Mouse (Mus musculus) gastrocnemius, postnatal 36 days (tissue): ENCODE results near the gene Fastkd3. TPM values are rescaled to one million over a fixed set of nuclear protein-coding genes. Genes with fewer than 3 reads are reported as not detected.
"Not testable (repeated sequence)": the region's sequence is repeated elsewhere in the genome, so short reads cannot be mapped to it uniquely, and the experiment has no call there.

ENCODE experiments used
- DNase-seq, 2 experiments: peaks; one replicate each; pipeline ENCODE4 v3.0.0; 2022
- intact Hi-C: fragments of 180-260 bp; cut with DNase I; formaldehyde crosslinking; loops from one replicate; pipeline ENCODE4 v1.15.1; 2025
- long read RNA-seq, 2 experiments: library from polyadenylated mRNA; stranded (forward); transcript quantifications; one replicate each; pipeline ENCODE4 v2.0.0; 2021
- total RNA-seq, 2 experiments: library from RNA; stranded (reverse); gene quantifications; 2 replicates each; pipeline ENCODE4 v1.2.3; 2021

Fastkd3 gene
- 1 to 10 TPM; 7.7 to 9.8 TPM for total RNA-seq
- long read RNA-seq, experiment 1, transcript Fastkd3-201 (7 exons, 2,421 nt) = major isoform, 8 of 16 reads
- long read RNA-seq, experiment 1, partial matches to known transcripts = 1 of 16 reads
- long read RNA-seq, experiment 1, other reads (novel, unspliced or antisense) = 6 of 16 reads
- long read RNA-seq, experiment 2, transcript Fastkd3-201 (7 exons, 2,421 nt) = major isoform, 12 of 19 reads
- long read RNA-seq, experiment 2, partial matches to known transcripts = 0 of 19 reads
- long read RNA-seq, experiment 2, other reads (novel, unspliced or antisense) = 5 of 19 reads

DNA sequence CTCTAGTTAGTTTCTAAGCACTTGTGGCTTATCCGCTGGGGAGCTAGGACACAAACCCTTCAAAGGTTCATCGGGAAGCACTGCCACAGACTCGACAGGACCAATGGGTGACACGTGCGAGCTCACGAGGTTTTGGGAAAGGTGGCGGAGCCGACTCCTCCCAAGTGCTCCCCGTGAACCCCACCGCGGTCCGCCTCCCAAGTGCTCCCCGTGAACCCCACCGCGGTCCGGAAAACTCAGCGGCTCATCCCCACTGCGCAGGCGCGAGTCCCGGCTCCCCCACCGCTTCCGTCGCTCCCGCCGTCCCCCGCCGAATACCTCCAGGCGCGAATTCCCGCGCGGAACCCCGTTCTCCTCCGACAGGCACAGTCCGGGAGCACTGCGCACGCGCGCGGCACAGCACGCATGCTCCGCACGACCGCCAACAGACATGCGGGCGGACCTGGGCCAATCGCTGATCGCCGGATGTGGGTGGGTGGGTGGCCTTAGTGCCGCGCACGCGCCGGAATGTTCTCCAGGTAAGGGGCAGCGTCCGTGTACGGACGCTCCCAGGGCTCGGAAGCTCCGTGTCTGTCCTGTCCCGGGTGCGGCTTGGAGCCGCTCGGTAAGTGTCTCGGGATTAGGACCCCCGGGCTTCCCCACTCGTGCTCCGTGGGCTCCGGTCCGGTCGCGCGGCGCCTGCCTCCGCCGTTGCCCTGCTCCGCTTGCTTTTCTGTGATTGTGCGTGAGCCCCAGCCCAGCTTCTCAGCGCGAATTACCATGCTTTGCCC is at the start of gene Fastkd3, which contains the start of gene Mtrr:
Fastkd3 (plus strand) TSS at position 488 of the 770 bp plus-strand sequence.
Mtrr (minus strand) TSS at position 403 of the 770 bp plus-strand sequence.
- DNase-seq = peak; percentile 96 to 97
- intact Hi-C loops = no loop called here

DNA sequence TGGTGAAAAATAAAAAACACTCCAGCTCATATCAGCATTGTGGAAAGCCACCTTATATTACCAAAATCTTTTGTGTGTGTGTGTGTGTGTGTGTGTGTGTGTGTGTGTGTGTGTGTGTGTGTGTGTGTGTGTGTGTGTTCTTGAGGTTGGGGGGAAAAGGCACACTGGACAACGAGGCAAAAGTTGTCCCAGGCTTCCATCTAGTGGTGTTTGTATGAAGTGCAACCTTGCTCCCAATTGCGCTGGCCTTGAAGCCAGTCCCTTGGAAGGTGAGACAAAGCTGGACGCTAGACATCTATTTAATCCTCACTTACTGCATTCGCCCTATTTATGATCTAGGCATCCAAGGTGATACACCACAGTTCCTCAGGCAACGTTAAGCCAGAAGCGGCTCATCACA is 28.6 kb upstream of the Fastkd3 start:
- intact Hi-C loops, DNase-seq: not testable (repeated sequence)

DNA sequence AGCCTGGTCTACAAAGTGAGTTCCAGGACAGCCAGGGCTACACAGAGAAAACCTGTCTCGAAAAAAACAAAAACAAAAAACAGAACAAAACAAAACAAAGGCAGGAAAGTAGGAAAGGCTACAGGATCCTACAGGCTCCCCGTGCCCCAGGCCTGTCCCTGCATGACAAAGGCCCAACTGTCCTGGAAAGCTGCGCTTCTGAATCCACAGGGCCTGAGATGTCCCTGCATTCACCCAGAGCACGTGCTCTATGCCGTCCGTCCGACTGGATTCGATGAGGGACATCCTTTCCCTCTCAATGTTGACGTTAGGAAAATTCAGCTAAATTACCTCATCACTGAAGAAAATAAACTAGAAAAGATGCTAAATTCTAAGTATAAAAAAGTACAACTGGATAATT is 13.9 kb upstream of the Fastkd3 start:
- intact Hi-C loops = no loop called here
- no peak for DNase-seq

DNA sequence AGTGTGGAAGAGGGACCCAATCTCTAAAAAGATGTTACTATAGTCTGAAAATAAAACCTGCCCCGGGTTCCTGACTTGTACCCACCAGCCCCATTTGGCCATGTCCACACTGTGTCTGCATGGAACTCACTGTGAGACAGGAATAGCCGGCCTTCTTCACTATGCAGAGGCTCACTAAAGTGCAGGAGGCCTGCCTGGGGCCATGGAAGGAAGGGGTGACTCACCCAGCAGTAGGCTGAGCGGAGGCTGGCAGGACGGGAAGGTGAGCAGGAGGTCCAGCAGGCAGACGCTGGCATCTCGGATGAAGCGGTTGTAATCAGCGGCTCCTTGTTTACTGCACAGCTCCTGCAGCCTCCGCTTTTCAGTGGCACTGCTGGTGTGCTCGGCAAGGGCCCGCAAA is 13.5 kb upstream of the Fastkd3 start:
- intact Hi-C loops = no loop called here
- DNase-seq = no peak

DNA sequence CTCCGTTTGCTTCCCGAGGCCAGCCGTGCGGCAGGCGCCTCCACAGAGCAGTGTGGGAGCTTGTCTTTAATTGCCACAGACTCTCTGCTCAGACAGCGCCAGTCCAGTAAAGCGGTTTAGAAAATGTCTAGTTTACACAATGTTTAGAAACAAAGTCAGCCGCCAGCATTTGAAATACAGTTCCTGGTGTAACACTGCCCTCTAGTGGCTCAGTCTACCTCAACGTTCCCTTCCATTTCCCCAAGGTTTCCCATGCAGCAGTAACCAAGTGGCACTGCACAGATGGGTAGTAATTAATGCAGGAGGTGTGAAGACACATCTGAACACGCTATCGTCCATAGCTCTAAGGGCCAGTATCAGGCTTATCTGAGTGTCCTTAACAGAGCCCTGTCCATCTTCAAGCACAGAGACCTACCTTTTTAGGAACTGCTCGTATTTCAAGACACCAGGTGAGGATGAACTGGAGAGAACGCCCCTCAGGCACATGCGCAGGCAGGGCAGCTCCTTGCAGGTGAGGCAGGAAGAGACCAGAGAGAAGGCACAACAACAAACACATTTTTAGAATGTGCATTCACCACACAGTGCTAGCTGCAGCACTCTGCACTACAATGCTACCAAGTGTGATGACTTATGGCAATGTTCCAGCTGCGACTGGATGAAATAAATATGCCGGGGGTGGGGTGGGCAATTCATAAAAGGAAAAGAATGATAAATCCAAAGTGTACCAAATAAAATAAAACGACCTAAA is 12.3 kb upstream of the Fastkd3 start:
- no peak for DNase-seq
- intact Hi-C loops = no loop called here

DNA sequence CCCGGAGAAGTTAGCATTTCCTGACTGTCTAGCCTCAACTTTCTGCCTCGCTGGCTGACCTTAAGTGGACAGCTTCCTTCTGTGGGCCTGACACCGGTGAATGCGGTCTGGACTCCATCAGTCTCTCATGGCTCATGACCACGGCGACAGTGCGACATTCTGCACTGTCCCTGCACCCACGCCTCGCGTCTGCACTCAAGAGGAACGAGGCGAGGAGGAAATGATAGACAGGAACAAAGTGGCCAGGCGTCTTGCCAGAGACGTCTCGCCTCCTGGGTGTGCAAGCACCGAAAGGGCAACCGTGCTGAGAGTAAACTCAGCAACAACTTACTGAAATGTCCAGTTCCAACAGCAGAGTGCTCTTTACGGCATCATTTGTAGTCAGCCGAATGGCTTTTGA is 9.8 kb upstream of the Fastkd3 start:
- intact Hi-C loops = no loop called here
- no peak for DNase-seq

DNA sequence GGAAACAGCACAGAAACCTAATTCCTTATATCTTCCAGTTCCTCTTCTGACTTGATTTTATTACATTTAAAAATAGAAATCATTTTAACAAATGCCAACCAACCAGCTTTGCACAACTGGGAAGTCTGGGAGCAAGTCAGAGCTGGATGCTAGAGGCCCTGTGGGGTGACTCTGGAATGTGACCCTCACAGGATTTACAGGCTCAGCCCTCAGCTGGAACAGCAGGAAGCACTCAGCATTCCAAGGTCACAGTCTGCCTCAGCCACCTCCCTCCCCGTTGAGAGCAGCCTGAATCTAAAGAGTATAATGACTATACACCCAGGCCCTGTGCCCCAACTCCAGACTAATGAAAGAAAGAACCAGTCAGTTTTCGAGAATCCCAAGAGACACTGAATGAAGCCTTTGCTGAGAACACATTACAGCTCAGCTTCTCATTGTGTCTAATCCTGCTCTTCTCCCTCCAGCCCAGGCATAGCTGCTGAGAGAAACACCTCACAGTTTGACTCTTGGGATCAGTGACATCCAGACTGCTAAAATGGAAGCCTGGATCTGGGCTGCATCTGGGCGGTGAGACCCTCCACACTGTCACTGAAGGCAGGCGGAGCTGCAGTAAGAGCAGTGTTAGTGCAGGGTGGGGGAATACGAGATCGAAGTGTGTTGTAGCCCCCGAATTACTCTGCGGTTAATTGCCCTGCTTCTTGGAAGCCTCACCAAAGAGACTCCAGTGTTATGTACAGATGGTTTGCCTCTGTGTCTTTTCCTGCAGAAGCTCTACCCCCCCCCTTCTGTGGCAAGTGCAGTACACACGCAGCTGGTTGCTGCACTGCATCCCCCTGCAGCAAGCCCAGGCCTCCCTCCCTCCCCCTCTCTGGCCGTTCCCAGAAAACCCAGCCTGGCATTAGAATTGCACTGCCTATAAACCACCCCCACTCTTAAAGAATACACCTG is 8.8 kb upstream of the Fastkd3 start:
- DNase-seq = no peak
- intact Hi-C loops = no loop called here

DNA sequence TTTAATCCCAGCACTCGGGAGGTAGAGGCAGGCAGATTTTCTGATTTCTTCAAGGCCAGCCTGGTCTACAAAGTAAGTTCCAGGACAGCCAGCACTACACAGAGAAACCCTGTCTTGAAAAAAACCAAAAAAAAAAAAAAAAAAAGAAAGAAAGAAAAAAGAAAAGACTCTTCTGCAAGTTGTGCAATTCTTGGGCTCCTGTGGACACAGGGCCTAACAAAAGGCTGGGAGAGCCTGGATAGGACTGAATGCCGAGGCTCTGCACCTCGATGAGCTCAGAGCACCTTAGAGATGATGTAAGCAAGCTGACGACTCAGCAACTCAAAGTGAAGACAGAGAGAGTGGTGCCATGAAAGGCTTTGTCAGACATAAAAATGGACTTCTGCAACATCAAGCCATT is 7.6 kb upstream of the Fastkd3 start:
- intact Hi-C loops = no loop called here
- no peak for DNase-seq

DNA sequence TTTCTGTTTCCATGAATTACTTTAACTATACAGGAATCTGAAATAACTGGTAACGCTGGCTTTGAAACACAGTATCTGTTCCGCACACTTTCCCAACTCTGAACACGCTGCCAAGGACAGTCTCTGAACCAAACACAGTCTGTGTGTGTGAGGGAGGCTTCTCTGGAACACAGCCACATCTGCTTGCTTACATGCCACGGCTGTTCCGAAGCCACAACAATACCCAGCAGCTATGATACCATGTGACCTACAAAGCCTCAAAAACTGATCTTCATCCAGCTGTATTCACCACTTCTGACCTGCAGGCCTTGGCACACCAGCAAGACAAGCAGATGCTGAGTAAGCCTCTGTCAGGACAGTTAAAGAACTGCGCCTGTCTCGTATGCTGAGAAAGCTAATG is 4.1 kb upstream of the Fastkd3 start:
- no peak for DNase-seq
- intact Hi-C loops = no loop called here

DNA sequence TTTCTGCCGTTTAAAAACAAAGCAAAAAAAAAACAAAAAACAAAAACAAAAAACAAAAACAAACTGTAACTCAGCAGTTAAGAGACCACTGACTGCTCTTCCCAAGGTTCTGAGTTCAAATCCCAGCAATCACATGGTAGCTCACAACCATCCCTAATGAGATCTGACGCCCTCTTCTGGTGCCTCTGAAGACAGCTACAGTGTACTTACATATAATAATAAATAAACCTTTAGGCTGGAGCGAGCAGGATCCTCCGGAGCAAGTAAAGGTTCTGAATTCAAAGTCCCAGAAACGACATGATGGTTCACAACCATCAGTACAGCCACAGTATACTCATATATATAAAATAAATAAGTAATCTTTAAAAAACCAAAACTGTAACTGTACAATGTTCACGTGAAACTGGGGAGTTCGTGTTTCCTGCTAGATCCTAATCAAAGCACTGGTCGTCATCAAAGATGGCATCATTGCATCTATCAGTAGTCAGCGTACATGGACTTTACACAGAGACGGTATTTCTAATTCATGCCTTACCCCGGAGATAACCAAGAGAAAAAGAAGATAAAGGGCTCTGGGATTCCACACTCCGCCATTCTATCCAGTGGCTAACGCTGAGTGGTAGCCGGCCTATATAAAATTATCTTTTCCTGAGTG is 821 bp upstream of the Fastkd3 start:
- DNase-seq = no peak
- intact Hi-C loops = no loop called here

DNA sequence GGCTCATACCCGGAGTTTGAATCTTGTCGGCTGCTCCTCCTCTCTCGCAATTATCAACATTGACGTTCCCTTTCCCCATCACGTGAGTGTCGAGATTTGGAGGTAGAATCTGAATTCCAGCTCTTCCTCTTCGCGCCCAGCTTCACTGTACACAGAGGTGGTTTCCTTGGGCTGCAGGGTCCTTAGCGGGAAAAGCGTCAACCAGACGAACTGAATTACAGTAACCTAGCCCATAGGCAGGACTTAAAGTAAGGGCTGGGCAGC is 415 bp downstream of the Fastkd3 start:
- no peak for DNase-seq
- intact Hi-C loops = no loop called here

DNA sequence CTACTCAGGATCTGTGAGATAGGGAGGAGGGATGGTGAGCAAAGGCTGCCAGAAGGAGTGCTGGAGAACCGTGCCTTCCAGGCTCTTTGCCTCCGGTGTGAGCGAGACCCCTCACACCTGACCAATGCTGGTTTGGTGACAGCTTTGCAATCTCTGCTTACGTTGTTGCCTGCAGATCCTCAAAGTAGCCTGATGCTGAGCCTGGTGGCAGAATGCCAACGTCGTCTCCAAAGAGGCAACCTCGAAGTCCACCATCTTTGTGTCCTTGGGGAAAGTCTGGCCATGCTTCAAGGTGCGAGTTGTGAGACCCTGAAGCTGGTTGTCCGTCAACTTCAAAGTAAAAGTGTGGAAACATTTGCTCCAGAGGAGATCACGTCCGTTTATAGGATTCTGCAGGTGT is 1.9 kb downstream of the Fastkd3 start:
- no peak for DNase-seq
- intact Hi-C loops = no loop called here

DNA sequence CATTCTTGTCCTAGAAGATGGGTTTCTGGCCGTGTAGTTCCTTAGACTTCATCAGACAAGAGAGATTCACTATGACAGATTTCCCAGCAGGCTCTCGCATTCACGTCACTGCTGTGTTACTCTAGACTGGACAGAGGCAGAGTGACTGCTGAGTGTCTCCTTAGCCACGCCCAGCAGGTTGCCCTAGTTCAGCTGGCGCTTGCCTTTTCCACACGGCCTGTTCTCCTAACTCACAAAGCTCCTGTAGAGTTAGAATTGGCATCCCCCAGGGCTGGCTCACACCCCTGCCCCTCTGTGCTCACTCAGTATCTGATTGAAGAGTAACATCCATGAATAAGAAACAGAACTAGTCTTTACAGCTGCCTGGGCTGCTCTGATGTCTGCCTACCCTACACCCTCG is 3.4 kb downstream of the Fastkd3 start:
- DNase-seq = no peak
- intact Hi-C loops = no loop called here

DNA sequence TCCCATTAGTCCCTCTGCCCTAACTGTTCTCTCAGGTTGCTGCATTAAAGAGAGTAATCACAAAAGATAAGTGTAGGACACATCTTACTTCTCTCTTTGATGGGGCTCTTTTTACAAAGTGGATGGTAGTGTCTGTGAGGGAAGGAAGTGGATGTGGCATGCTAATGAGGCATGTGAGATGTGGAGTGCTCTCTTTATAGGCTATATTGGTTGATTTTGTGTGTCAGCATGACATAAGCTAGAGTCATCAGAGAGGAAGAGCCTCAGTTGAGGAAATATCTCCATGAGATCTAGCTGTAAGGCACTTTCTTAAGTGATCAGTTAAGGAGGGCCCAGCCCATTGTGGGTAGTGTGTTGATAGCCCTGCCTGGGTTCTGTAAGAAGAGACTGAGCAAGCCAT is 6.3 kb downstream of the Fastkd3 start:
- no peak for DNase-seq
- intact Hi-C loops = no loop called here

DNA sequence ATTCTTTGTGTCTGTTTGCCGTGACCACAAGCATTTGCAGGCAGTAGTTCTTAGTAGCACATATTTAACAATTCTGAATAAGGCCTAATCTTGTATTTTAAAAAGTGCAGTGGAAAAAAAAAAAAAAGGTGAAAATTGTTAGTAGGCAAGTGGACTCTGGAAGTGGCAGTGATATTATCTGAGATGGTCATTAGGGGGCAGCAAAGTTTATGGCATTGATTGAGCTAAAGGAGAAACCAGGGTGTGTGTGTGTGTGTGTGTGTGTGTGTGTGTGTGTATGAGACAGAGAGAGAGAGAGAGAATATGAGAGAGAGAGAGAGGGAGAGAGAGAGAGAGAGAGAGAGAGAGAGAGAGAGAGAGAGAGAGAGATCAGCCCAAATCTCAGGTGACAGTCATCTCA is 11.8 kb downstream of the Fastkd3 start:
- intact Hi-C loops = loop anchor here (10.0 kb wide), 1 partner anchor 891 kb away; no protein-coding TSS in a partner anchor
- DNase-seq = no peak

DNA sequence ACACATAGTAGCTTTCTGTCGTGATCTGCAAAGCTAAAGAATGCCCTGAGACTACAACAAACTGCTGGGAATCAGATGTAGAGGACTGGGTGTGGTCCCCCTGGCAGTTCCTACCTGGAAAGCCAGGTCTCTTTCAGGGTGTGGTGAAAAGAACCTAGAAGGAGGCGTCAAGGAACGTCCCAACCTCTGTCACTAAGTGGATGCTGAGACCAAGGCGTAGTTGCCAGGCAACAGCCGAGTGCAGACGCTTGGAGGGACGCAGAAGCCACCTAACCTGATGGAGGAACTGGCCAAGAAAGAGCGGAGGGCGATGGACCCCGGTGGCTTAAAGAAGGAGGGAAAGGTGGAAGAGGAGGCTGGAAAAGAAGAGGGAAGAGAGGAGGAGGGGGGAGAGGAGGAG is 15.2 kb downstream of the Fastkd3 start, which contains the start of gene 1700001L19Rik:
1700001L19Rik (plus strand) TSS at position 223 of the 400 bp plus-strand sequence.
- no peak for DNase-seq
- intact Hi-C loops = loop anchor here (5.0 to 10.0 kb wide), 2 partner anchors 865 to 888 kb away; no protein-coding TSS in a partner anchor

DNA sequence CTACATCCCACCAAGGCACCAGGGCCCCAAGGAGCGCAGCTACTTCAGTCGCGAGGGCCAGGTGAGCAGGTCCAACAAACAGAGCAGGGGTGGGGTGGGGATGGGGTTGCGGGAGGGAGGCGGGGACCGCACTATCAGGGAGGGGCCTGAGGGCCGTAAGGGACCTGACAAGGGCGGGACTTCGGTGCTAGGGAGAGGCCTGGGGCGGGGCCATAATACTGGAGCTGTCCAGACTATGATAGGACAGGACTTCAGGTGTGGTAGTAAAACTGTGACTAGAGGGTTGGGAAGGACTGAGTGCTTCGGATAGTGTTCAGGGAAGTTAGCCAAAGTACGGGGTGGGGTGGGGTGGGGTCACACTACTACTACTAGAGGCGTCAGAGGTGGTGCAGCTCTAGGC is 15.6 kb downstream of the Fastkd3 start:
- intact Hi-C loops = loop anchor here (5.0 to 10.0 kb wide), 2 partner anchors 865 to 887 kb away; no protein-coding TSS in a partner anchor
- DNase-seq = no peak

DNA sequence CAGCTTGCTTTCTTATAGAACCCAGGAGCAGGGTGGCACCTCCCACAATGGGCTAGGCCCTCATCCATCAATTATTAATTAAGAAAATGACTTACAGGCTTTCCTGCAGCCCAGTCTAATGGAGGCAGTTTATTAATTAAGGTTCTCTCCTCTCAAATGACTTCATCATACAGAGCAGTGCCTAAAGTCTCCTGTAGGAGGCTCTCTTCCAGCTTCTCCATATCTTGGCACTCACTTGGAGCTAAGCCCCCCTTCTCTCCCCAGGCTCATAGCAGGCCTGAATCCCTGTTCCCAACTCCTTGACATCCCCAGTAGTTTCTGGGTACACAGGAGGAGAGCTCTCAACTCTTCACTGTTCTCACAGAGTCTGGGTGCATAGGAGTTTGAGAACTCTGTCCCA is 16.9 kb downstream of the Fastkd3 start:
- intact Hi-C loops = loop anchor here (5.0 to 10.0 kb wide), 2 partner anchors 863 to 886 kb away; no protein-coding TSS in a partner anchor

DNA sequence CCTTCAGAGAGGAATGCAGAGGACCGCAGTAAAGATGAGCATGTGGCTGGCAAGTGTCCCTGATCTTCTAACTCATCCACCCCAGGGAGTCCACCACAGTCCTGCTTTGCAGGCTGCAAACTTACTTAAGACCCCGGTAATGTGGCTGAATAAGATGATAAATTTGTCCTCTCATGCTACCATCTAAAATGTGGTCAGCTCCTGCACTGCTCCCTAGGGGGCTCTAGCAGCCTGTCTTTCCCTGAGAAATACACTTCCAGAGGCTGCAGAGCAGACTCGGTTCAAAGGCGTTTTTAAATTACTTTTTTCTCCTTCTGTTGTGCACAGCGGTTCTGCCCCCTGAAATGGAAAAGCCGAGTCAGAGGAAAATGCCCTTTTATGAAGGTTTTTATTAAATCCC is 19.1 kb downstream of the Fastkd3 start:
- DNase-seq = peak in 1 of 2 experiments; percentile 15
- intact Hi-C loops = loop anchor here (5.0 kb wide), 1 partner anchor 401 kb away; no protein-coding TSS in a partner anchor

More for the DNA sequence above, 16.9 kb downstream of the Fastkd3 start:
- DNase-seq = no peak
